Mouse (Mus musculus) retina, postnatal 7 days (tissue): ENCODE measurements around the gene Col8a2.

Experiments
- DNase-seq: peaks from one replicate; pipeline ENCODE4 v3.0.0-alpha.2; 2012; ENCODE audit warnings: low read depth, low spot score

The Col8a2 gene

DNA sequence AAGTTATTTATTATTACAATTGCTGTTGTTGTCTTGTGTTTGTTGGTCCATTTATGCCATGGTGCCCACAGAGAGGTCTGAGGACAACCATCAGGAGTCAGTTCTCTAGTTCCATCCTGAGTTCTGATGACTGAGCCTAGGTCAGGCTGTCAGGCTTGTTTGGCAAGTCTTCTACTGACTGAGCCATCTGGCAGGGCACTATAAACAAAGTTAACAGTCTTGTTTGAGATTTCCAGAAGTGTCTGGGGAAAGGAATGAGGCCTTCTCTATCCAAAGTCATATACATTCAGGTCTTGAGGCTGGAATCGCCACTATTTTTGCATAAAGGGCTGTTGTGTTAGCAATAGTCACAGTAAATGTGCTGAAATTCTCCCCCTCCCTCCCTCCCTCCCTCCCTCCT, 45.2 kb downstream of the Col8a2 start:
- no peak for DNase-seq

- DNase-seq: no peak
These were observed 45.8 kb downstream of the Col8a2 start for GRCm38 (mm10) chr4:126332358-126332757.

GRCm38 (mm10) chr4:126339461-126339860, 52.9 kb downstream of the Col8a2 start:
- no peak for DNase-seq

- DNase-seq: no peak
These were observed 56.9 kb downstream of the Col8a2 start for GRCm38 (mm10) chr4:126343451-126343850.

- no peak for DNase-seq
These were observed 73.5 kb downstream of the Col8a2 start for GRCm38 (mm10) chr4:126360069-126360468.
